Mouse (Mus musculus) forebrain, embryonic 11.5 days (tissue): ENCODE results near the gene Zfp758. TPM values are rescaled to one million over a fixed set of nuclear protein-coding genes. Genes with fewer than 3 reads are reported as not detected.

ENCODE experiments used
- ATAC-seq: fragments of 200-750 bp; cut with Nextera tagmentation; replicated peaks from 2 replicates; pipeline ENCODE4 v1.8.0; 2017; ENCODE audit warnings: moderate TSS enrichment; ENCODE audit not compliant: low FRiP score
- DNase-seq: peaks from one replicate; pipeline ENCODE4 v3.0.0-alpha.2; 2017; ENCODE audit warnings: low spot score
- H3K27ac ChIP-seq: fragments of 300-500 bp; sonication (generic); 2 replicates; pipeline ENCODE4 v1.5.1; 2014; ENCODE audit warnings: low read depth, low read length
- H3K27me3 ChIP-seq: fragments of 300-500 bp; sonication (generic); 2 replicates; pipeline ENCODE4 v1.6.1; 2014; ENCODE audit warnings: mild to moderate bottlenecking, low read length, mixed read lengths; ENCODE audit not compliant: control insufficient read depth, insufficient read depth
- H3K36me3 ChIP-seq: fragments of 300-500 bp; sonication (generic); 2 replicates; pipeline ENCODE4 v1.6.1; 2014; ENCODE audit warnings: mild to moderate bottlenecking, low read length, moderate library complexity, mixed read lengths; ENCODE audit not compliant: control insufficient read depth, insufficient read depth
- H3K4me1 ChIP-seq: fragments of 300-500 bp; sonication (generic); replicated peaks from 2 replicates; pipeline ENCODE4 v1.6.1; 2014; ENCODE audit warnings: low read length, mixed read lengths; ENCODE audit not compliant: control insufficient read depth, insufficient read depth
- H3K4me2 ChIP-seq: fragments of 300-500 bp; sonication (generic); 2 replicates; pipeline ENCODE4 v1.6.1; 2014; ENCODE audit warnings: low read depth, mild to moderate bottlenecking, low read length, moderate library complexity, mixed read lengths; ENCODE audit not compliant: severe bottlenecking
- H3K4me3 ChIP-seq: fragments of 300-500 bp; sonication (generic); 2 replicates; pipeline ENCODE4 v1.5.1; 2014; ENCODE audit warnings: low read depth, low read length
- H3K9ac ChIP-seq: fragments of 300-500 bp; sonication (generic); 2 replicates; pipeline ENCODE4 v1.6.1; 2014; ENCODE audit warnings: low read length
- H3K9me3 ChIP-seq: fragments of 300-500 bp; sonication (generic); 2 replicates; pipeline ENCODE4 v1.6.1; 2016; ENCODE audit warnings: low read length, mixed read lengths; ENCODE audit not compliant: control insufficient read depth
- WGBS: fragments of 180-500 bp; shearing (Covaris S2); extraction: QIAGEN DNeasy Blood & Tissue Kit; methylation state at CpG from one replicate; pipeline ENCODE4 v1.1.7; 2014; 5-methylcytosine and 5-hydroxymethylcytosine counted together
- polyA plus RNA-seq: library from polyadenylated mRNA; unstranded; fragments of >200 nt; fragmentation: Nextera tagmentation; extraction: Ambion mirVana; gene quantifications from 2 replicates; pipeline ENCODE4 v1.2.1, GENCODE M21; 2014

Gene Zfp758
- polyA plus RNA-seq, 1 experiment from 2014 or later, result 12.2 TPM

DNA sequence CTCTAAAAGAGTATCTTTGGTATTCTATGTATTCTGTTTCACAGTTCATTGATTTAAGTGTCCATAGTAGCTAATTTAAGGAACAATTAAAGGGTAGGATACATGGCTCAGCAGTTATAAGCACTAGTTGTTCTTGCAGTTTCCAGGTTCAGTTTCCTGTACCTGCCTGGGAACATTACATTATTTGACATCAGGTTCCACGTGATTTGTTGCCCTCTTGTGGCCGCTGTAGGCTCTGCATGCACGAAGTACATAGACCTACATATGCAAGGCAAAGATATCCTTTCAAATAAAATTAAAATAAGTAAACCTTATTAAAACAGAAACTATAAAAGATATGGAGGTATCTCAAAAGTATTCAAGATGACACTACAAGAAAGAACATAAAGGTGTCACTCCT lies 56.3 kb downstream of the Zfp758 start:
- Histone ChIP-seq H3K27me3 (no peaks in the 10 kb centered on the region), H3K9me3 (no peaks in the 10 kb centered on the region), H3K4me3 (no peak overlapping the region), H3K27ac (no peak overlapping the region), H3K36me3 (no peaks in the 10 kb centered on the region), H3K4me2 (no peak overlapping the region), H3K4me1 (no peaks in the 10 kb centered on the region), H3K9ac (no peak overlapping the region)
- DNase-seq (peak; percentile 78), ATAC-seq (peak; percentile 78)
- WGBS, result 4% methylated on average over 3 of the region's 3 CpGs

DNA sequence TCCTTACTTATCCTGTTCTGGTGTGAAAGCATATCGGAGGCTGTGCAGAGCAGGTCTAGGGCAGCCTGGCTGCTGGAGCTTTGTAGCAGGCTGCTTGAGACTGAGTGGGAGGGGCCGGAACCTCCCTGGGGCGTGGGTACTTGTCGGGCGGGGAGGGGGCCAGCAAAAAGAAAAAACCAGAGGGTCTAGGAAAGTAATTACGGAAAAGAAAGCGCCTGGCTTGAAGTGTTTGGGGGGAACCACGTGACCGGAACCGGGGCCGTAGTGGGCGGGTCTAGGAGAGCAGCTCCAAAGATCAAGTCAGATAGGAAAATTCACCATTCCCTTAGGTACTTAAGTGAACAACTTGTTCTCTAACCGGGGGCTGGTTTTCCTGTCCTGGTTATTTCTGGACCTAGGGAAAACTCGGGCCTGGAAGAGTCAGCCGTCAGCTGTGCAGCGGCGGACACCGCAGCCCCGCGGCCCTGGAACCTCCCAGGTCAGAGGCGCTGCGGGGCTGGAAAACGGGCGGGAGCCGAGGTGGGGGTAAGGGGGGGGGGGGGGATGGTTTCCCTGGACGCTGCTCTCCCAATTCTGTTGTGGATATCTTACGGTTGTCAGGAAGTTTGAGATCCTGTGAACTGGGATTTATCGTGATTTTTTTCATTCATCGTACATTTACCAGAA lies 62.8 kb downstream of the Zfp758 start, which contains the start of gene Zfp946:
TSS of gene Zfp946 (plus strand) at position 271 of the 666 bp plus-strand sequence.
- Histone ChIP-seq H3K36me3 (no peaks in the 10 kb centered on the region), H3K4me1 (0 out of 2 replicates have a peak, but pooled peaks cover 2% of the 10 kb centered on the region), H3K9me3 (no peaks in the 10 kb centered on the region), H3K27me3 (no peaks in the 10 kb centered on the region), H3K27ac (peak within 1 kb of the TSS; percentile 67), H3K9ac (peak within 1 kb of the TSS; percentile 66), H3K4me3 (peak within 1 kb of the TSS; percentile 50), H3K4me2 (peak within 1 kb of the TSS; percentile 45)
- under 1% methylated on average over 28 of the region's 29 CpGs for WGBS
- ATAC-seq (peak; percentile 99), DNase-seq (peak; percentile 92)

DNA sequence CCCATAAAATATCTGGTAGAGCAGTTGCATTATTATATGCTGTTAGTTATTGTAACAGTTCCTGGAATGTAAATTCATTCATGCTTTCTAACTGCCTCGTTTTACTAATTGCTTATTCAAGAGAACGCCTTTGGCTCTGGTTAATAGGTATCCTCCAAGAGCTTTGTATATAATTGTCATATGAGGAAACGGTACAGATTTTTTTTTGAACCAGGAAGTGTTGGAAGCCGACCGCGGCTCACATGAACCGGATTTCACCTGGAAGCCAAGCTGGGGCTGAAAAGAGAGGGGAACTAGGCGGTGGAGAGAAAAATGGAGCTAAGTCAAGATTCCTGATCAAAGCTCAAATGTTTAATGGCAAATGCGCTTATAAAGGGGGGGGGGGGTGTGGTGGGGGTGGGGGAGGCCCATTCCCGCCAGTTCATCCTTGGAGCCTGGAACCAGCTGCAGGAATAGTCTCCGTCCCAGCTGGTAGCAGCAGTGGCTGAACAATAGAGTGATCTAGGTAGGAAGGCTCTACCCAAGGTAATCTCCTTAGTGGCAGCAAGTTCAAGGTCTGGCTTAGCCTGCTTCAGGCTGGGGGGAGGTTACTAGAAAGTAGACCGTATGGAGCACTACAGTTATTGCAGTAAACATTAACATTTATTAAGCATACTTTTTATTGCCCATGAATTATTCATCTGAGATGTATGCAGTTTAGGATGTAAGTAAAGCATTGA lies 63.5 kb downstream of the Zfp758 start:
- H3K9me3 ChIP-seq, result no peaks in the 10 kb centered on the region
- DNase-seq, result peak; percentile 48
- peak overlapping the region; percentile 45 for H3K4me2 ChIP-seq
- 2% methylated on average over 12 of the region's 12 CpGs for WGBS
- H3K36me3 ChIP-seq, result no peaks in the 10 kb centered on the region
- 0 out of 2 replicates have a peak, but pooled peaks cover 2% of the 10 kb centered on the region for H3K4me1 ChIP-seq
- peak overlapping the region; percentile 50 for H3K4me3 ChIP-seq
- no peaks in the 10 kb centered on the region for H3K27me3 ChIP-seq
- H3K9ac ChIP-seq, result peak overlapping the region; percentile 66
- H3K27ac ChIP-seq, result peak overlapping the region; percentile 67
- ATAC-seq, result peak; percentile 16

Other genes starting within 250 kb of the Zfp758 start
- 2.3 and 2.5 TPM in 2 replicates for gene Zfp947, start 195.3 kb upstream of the Zfp758 start, polyA plus RNA-seq
- gene Zfp994, start 135.8 kb upstream of the Zfp758 start, polyA plus RNA-seq, result 4.0 and 4.3 TPM in 2 replicates
- 9.7 and 14.1 TPM in 2 replicates for gene CT030661.1, start 46.6 kb upstream of the Zfp758 start, polyA plus RNA-seq
- gene Zfp944, start 53 bp upstream of the Zfp758 start, polyA plus RNA-seq, result 16.0 and 18.8 TPM in 2 replicates
- 28.7 and 32.5 TPM in 2 replicates for gene Zfp946, start 62.8 kb downstream of the Zfp758 start, polyA plus RNA-seq
- not detected in 2 replicates for gene Vmn2r111, start 212.0 kb downstream of the Zfp758 start, polyA plus RNA-seq
- gene Vmn2r112, start 239.5 kb downstream of the Zfp758 start, polyA plus RNA-seq, result not detected in 2 replicates